Mouse (Mus musculus) gastrocnemius, postnatal 4 days (tissue): ENCODE measurements around the gene Ccdc125. TPM values are rescaled to one million over a fixed set of nuclear protein-coding genes. Genes with fewer than 3 reads are reported as not detected.
"Not testable (repeated sequence)": the region's sequence is repeated elsewhere in the genome, so short reads cannot be mapped to it uniquely, and the experiment has no call there.

Experiments
- DNase-seq, 2 experiments: peaks; one replicate each; pipeline ENCODE4 v3.0.0; 2021 to 2022; ENCODE audit warnings: low spot score in 2 of 2, mixed read lengths in 2 of 2
- total RNA-seq, 2 experiments: library from RNA; stranded (reverse); gene quantifications; 2 replicates each; pipeline ENCODE4 v1.2.3; 2021

Gene Ccdc125
- total RNA-seq, 2 experiments from 2014 or later = 1.0 to 1.5 TPM

- DNase-seq = no peak
These were observed 36.7 kb downstream of the Ccdc125 start for GRCm38 (mm10) chr13:100706206-100706605.

GRCm38 (mm10) chr13:100715467-100715866 lies 46.0 kb downstream of the Ccdc125 start:
- DNase-seq = no peak

- no peak for DNase-seq
These were observed 52.1 kb downstream of the Ccdc125 start for GRCm38 (mm10) chr13:100721656-100722055.

GRCm38 (mm10) chr13:100724051-100724754 lies 54.7 kb downstream of the Ccdc125 start:
- peak in 1 of 2 experiments; percentile 18 for DNase-seq

GRCm38 (mm10) chr13:100725194-100725593 lies 55.7 kb downstream of the Ccdc125 start:
- no peak for DNase-seq

GRCm38 (mm10) chr13:100728086-100728485 lies 58.6 kb downstream of the Ccdc125 start:
- DNase-seq = no peak

GRCm38 (mm10) chr13:100728530-100728929 lies 59.0 kb downstream of the Ccdc125 start:
- not testable (repeated sequence) for DNase-seq

GRCm38 (mm10) chr13:100730153-100730860 lies 60.8 kb downstream of the Ccdc125 start:
- DNase-seq = peak in 1 of 2 experiments; percentile 21

GRCm38 (mm10) chr13:100730861-100731176 lies 61.3 kb downstream of the Ccdc125 start, which contains the start of gene Cdk7:
Gene Cdk7, minus strand, starts transcription at chr13:100730939.
- DNase-seq = peak; percentile 88 to 93

- not testable (repeated sequence) for DNase-seq
These were observed 62.0 kb downstream of the Ccdc125 start for GRCm38 (mm10) chr13:100731462-100732046.

GRCm38 (mm10) chr13:100732756-100733155 lies 63.2 kb downstream of the Ccdc125 start:
- no peak for DNase-seq

GRCm38 (mm10) chr13:100742831-100743230 lies 73.3 kb downstream of the Ccdc125 start:
- DNase-seq = no peak

GRCm38 (mm10) chr13:100743346-100744035 lies 74.0 kb downstream of the Ccdc125 start:
- DNase-seq = no peak

- DNase-seq = peak; percentile 78 to 91
These were observed 74.7 kb downstream of the Ccdc125 start, which contains the start of gene Mrps36 for GRCm38 (mm10) chr13:100744036-100744744. Gene Mrps36, minus strand, starts transcription at chr13:100744659.

- DNase-seq = no peak
These were observed 76.6 kb downstream of the Ccdc125 start for GRCm38 (mm10) chr13:100746090-100746489.

Other genes with a start within 250 kb of the Ccdc125 start
- under 1 TPM in 1 of 2 experiments, not detected in 1; 0.08 TPM for gene Naip1, start 216.8 kb upstream of the Ccdc125 start, total RNA-seq
- 10 to 100 TPM; 26.4 to 27.9 TPM for gene Gtf2h2, start 177.1 kb upstream of the Ccdc125 start, total RNA-seq
- under 1 TPM; 0.29 to 0.54 TPM for gene Ocln, start 117.0 kb upstream of the Ccdc125 start, total RNA-seq
- 1 to 10 TPM; 4.3 to 4.5 TPM for gene Marveld2, start 52.7 kb upstream of the Ccdc125 start, total RNA-seq
- gene Ak6, start 18.7 kb upstream of the Ccdc125 start, total RNA-seq = 10 to 100 TPM; 72.5 to 74.0 TPM
- 10 to 100 TPM; 14.7 to 15.4 TPM for gene Rad17, start 18.7 kb upstream of the Ccdc125 start, total RNA-seq
- gene Taf9, start 18.1 kb upstream of the Ccdc125 start, total RNA-seq = 10 to 100 TPM; 16.3 to 19.0 TPM
- 10 to 100 TPM; 34.7 to 38.2 TPM for gene Cdk7, start 61.2 kb downstream of the Ccdc125 start, total RNA-seq
- 10 to 100 TPM; 81.4 to 83.7 TPM for gene Mrps36, start 74.9 kb downstream of the Ccdc125 start, total RNA-seq
- gene Cenph, start 106.2 kb downstream of the Ccdc125 start, total RNA-seq = 1 to 10 TPM; 5.5 to 6.4 TPM
- gene Ccnb1, start 116.9 kb downstream of the Ccdc125 start, total RNA-seq = 10 to 100 TPM; 25.4 to 29.3 TPM
- gene Slc30a5, start 163.7 kb downstream of the Ccdc125 start, total RNA-seq = 10 to 100 TPM; 31.0 to 31.9 TPM